Mouse (Mus musculus): ENCODE measurements at regions not wholly inside any gene's neighbourhood (a gene's known extent, or its start where the extent isn't known, plus 50 kb on each side); places are given as distances from the start of the nearest gene placed in this dataset.

- no peak for DNase-seq (ENCODE audit: low read depth)
Measured at GRCm38 (mm10) chr10:67731577-67731976, 180.9 kb downstream of the Zfp365 start.

DNA sequence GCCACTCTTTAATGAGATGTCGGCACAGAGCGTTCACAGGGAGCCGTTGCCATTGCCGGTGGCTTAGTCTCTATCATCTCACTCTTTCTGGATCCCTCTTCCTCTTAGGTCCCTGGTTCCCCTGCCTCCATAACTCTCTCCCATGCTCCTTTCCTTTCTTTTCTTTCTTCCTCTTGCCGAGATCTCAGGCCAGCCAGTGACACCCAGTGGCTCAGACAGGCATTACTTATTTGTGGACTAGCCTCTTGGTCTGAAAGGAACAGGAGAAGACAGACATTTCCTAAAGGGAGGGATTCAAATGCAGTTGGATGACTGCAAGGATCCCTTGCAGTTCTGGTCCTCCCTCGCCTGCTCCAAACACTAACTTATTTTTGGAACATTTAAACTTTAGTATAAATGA is 180.5 kb upstream of the Ado start:
- DNase-seq (ENCODE audit: low read depth) = peak; percentile 65

DNA sequence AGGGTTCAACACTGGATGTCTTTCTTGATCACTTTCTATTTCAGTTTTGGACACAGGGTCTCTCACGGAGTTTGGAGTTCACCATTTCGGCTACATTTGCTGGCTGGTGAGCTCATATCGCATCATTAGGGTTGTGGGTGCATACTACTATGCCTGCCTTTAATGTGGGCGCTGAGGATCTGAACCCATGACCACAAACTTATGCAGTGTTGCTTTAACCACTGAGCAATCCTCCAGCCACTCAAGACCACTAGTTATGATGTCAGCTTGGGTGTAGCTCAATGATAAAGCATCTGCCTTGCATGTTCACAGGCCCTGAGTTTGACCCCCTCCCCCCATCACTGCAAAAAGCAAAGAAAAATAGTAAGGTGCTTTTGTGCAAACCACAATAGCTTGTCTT is 178.8 kb upstream of the Ado start:
- no peak for DNase-seq (ENCODE audit: low read depth)

DNA sequence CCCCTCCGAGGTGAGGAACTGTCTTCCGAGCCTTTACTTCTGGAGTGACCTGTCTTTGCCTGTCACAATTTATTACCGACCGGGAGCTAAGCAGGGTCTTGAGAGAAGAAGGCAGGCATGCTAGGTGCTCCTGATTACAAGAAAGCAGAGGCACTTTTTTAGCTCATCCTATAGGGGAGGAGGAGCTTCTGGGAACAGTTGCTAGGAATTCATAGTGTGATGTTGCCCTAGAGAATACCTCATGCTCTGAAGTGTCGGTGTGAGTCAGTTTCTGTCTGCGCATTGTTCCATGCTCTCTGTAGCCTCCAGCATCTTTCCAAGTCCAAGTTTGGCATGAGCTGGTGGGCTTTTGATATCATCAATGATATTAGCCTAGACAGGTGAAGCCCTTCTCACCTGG is 178.0 kb upstream of the Ado start:
- no peak for DNase-seq (ENCODE audit: low read depth)

DNA sequence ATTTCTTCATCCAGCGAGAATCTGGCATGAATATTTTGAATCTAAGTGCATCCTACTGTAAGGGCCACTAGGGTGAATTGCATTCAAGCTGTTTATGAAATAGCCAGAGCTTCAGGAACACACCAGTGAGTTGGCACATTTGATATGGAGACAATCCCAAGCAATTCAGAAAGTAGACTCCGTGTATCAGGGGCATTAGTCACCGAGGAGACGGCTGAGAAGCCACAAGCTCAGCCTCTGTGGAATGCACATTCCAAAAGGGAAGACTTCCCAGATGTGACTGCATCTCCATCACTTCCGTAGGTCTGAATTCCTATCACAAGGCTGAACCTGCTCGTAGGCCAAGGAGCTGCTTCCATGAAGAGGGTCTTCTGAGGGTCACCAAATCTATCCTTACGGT is 177.6 kb upstream of the Ado start:
- DNase-seq (ENCODE audit: low read depth) = peak; percentile 50

DNA sequence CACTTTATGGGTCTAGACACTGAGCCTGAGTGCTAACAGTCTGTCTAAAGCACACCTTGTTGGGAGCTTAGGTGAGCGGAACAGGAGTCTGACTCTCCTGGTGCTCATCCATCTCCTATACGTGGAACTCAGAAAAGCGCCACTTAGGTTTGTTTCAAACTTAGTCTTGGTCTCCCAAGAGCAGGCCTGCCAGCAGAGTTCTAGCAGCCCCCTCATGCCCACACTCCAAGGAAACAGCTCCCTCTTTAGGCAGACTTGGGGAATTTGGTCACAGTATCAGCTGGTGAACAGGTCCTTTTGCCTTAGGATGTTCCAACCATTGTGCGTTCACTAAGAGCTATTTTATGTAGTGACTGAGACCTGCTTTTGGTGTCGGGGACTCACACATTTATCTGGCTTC is 173.0 kb upstream of the Ado start:
- DNase-seq (ENCODE audit: low read depth) = no peak

GRCm38 (mm10) chr10:67717506-67717905 is 168.8 kb upstream of the Ado start:
- DNase-seq (ENCODE audit: low read depth) = no peak

DNA sequence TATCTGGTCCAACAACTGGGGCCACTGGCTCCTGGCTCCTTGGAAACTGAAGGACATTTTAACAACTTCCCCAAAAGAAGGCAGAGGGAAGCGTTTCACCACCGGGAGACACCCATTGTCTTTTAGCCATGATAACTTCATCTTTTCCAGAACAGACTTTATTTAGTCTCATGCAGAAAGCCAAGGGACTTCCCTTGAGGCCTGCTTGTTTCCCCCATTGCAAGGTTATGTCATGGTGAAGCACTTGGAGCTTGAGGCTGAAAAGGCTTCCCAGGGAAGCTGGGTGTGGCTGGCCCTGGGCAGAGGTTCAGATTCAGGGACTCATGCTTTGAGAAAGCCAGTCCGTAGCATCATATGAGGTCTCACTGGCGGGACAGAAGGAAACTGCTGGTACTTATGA is 166.3 kb upstream of the Ado start:
- no peak for DNase-seq (ENCODE audit: low read depth)

DNA sequence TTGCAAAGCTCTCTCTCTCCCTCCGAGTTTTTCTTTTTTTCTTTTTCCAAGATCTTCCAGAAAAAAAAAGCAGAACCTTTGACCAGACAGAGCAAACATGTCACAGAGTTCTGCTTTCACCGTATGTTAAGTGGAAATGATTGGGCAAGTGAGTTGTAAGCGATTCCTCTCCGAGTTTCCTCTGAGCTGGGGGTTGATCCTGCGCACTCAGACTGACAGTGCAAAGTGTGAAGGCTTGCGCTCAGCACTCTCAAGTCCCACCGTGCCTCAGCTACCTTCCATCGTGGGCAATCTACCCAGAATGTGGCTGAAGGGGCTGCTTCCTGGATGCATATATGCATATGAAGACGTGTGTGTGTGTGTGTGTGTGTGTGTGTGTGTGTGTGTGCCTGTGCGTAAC is 164.3 kb upstream of the Ado start:
- DNase-seq (ENCODE audit: low read depth) = no peak

DNA sequence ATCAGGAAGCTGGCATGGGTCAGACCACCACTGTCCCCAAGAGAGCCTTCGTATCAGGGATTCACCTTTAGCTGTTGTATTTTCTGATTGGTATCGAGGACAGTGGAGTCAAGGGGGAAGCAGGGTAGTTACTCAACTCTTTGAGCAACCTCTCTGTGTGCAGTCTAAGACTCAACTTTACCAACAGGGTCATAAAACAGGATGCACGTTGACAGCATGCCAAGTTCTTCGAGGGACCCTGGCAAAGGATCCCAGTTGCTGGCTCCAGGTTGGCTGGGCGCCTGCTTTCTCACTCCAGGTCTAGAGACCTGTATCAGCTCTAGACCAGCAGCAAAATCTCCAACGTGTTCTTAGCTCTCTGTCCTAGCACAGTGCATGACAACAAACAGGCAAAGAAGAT is 163.9 kb upstream of the Ado start:
- no peak for DNase-seq (ENCODE audit: low read depth)

DNA sequence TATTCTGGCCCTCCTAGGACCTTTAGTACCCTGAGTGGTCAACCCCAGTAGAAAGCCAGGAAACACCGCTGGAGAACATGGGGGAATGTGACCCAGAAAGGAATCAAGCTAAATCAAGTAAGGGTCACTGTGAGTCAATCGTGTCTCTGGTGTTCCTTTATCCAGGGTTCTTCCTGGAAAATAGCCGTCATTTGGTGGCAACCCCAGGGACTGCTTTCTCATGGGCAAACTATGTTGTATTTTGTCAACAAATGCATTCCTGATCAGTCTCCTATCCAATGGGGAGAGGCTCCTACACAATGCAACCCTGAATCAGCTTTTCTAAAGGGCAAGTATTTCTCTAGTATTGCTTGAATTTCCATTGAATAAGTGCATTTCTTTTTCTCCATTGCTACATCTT is 163.2 kb upstream of the Ado start:
- no peak for DNase-seq (ENCODE audit: low read depth)

- no peak for DNase-seq (ENCODE audit: low read depth)
Measured at GRCm38 (mm10) chr10:67706436-67706835, 157.7 kb upstream of the Ado start.

DNA sequence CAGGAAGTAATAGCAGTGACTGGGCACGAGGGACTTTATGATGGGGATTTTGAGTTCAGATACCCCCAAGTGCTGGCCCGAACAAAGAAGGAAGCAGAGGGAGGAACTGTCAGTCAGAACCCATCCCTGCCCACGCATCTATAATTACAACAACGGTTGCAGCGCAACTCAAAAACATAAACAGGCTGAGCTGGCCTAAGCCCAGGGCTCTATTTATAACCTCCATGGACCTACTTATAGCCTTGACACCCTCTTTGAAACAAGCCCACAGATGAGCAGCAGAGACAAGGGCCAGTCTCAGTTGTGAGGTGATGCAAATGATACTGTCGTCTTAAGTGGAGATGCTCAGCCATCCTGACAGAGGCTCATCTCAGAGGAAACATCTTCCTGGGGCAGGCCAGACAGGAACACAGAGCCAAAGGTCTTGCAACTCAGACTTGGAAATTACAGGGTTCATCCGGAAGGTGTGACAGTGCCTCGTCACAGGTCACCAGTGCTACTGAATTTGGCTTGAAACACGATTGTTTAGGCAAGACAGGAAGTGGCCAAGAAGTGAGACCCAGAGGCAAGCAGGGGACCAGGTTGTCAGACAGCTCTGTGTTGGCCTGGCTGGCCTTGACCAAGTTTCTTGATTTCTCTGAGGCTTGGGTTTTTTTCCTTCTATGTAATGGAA is 154.2 kb upstream of the Ado start:
- no peak for DNase-seq (ENCODE audit: low read depth)

GRCm38 (mm10) chr10:67697401-67698195 is 148.8 kb upstream of the Ado start:
- no peak for DNase-seq (ENCODE audit: low read depth)

GRCm38 (mm10) chr10:67695891-67696853 is 147.4 kb upstream of the Ado start:
- peak; percentile 53 for DNase-seq (ENCODE audit: low read depth)

DNA sequence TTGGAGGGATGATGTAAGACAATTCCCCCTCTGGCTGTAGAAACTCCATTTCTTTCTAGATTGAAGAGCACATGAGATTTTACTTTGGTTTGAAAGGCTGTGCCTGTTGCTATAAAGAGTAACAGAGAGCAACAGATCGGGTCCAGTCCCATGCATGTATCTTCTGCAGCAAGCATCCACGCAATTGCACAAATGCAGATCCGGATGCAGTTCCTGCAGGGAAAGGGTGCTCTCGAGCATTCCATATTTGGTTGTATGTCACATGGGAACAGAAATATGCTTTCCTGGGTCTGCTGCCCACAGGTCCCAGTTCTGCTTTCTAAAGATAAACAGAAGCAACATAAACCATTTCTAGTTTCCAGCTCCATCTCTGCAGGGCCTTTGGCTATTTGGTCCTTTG is 146.0 kb upstream of the Ado start:
- no peak for DNase-seq (ENCODE audit: low read depth)

DNA sequence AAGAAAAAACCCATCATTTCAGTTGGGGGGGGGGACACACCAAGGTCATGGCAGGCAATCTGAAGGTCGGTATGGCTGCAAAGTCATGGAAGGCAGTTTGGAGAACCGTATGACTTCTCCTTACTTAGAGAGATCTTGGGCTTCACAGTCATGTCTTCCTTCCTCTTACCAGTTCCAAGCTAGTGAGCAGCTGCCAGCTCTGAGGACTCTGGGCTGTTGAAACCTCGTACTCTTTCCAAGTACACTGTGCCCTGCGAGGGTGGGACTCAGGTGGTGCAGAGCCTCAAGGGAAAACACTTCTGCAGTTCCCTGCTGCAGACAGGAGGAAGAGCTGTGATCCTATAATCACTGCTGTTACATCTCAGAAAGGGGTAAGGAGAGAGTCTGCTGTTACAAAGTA is 144.8 kb upstream of the Ado start:
- DNase-seq (ENCODE audit: low read depth) = no peak

GRCm38 (mm10) chr10:67689944-67690670 is 141.4 kb upstream of the Ado start:
- no peak for DNase-seq (ENCODE audit: low read depth)

- DNase-seq (ENCODE audit: low read depth) = no peak
Measured at GRCm38 (mm10) chr10:67679382-67679781, 130.6 kb upstream of the Ado start.

DNA sequence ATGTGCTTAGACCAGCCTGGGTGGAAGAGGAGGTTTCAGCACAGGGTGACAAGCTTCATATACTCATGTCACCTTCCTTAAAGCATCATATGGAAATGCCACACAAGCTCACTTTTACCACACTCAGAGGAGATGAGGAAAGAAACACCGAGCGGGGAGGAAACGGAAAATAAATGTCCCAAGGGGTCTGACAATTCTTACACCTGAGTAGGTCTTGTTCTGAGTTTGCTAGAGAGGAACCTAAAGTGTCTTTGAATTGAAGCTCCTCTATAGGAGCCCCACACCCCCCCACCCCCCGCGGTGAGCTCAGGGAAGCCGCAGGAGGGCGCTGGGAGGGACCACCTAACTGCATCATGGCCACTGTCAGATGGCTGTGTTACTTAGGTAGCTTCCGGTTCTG is 124.7 kb upstream of the Ado start:
- no peak for DNase-seq (ENCODE audit: low read depth)

- DNase-seq (ENCODE audit: low read depth) = no peak
Measured at GRCm38 (mm10) chr10:67672281-67672680, 123.5 kb upstream of the Ado start.

DNA sequence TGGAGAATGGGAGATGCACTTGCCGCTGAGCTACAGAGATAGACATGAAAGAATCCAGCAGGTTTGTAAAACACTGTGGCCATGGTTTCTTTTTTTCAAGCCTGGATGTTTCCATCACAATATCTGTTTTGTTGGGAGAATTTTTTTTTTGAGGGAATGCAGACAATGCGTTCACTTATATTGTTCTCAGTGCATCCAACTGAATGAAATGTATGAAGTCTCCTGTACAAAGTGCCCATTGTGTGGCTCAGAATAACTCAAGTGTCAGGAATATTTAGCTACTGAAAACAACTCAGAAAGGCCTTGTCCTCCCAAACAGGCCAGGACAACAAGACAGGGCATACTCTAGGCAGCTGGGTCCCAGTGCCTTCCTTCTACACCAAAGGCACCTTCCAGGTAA is 120.3 kb upstream of the Ado start:
- DNase-seq (ENCODE audit: low read depth) = no peak
